Mouse (Mus musculus) embryo, embryonic 11 days (tissue): ENCODE measurements around the gene Tbc1d8.

Source experiments
- DNase-seq: peaks from one replicate; pipeline ENCODE4 v3.0.0-alpha.2; 2015

Gene Tbc1d8

DNA sequence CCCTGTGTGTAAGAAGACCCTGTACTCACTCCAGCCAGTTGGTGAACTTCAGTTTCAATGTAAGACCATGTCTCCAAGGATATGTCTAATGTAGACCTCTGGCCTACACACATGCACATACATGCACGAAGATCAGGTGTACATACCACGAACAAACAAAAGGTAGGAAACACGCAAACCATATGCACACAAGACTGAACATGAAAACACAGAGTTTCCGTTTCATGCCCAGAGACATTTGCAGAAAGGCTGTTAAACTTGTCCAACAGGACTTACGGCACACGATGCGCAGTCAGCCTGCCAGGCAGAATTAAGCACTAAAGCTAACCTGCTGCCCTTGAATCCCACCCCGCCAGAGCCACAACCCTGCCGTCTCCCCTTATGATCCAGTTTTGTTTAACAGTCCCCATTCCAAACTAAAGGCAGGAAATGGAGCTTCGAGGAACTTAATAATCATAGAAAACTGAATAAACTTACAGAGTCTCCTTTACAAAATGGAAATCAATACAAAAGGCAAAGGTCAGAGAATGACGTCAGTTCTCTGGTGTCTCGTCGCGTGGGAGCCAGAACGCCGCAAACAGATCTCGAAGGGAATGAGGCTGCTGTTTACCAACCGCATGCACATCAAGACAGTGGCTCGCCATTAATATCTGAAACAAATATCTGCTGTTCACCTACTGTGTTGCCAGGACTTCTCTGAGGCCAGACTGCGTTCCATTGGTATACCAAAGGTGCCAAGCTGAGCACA is 33.1 kb downstream of the Tbc1d8 start:
- DNase-seq: no peak

DNA sequence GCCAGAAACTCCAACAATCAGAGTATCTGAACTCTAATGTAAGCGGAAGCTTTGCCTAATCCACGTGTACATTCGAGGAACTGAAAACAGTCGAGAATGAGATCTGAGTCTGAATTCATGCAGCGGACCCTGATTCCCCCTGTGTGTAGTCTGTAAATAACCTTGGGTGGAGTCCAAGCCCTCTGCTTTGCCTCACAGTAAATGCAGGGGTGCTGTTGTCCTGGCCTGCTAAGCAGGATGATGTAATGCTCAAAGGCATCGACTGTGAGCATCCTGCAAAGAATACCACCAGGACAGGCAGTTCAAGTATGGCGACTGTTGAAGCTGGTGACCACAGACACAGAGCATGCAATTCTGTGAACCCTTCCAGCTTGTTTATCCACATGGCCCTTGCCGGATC is 34.8 kb downstream of the Tbc1d8 start:
- DNase-seq: no peak

DNA sequence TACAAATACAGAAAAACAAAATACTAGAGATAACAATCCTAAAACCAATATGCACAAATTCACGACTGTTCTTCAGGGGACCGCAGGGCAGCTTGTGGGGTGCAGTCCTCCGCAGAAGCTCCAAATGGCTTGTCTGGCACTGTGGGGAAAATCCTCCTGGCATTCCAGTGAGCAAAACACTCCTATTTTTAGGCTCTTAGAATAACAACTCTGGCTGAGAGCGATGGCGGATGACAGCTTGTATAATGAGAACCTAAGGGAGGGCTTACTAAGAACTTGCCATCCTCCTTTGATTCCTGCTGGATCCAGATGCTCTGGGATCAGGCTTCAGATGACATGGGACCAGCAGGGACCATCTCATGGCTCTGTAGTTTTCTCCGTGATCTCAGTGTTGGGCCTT is 36.9 kb downstream of the Tbc1d8 start:
- no peak for DNase-seq

DNA sequence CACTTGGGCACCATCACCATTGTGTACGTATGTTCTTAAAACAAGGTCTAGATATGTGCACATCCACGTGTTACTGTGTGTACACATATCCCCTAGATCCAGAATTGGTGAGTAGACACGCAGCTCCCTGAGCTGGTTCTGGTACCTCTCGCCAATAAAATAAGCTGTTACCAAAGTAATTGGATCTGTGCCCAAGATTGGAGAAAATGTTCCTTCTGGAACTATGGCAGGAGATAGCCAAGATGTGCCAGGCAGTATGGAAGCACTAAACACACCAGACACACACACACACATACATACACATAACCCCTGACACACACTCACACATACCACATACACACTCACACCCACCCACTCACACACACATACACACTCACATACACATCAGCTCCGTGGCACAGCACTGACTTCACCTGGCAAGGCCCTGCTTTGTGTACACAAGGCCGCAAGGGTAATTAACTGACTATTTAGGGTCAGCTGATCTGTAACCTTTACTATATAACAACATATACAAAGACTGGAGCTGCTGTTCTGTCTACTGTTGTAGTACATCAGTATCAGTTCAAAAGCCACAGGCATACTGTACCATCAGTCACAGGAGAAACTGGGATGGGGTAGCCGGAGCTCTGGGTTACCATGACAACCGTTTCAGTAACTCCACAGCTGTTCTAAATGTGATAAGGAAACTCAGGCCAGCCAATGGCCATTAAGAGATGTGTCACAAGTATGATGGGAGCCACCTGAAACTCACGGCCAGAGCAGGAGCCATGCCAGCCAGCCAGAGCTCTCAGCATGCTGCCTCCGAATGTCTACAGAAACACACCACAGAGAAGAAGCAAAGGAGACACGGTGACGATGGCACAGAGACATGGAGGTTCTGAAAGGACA is 38.6 kb downstream of the Tbc1d8 start:
- no peak for DNase-seq

DNA sequence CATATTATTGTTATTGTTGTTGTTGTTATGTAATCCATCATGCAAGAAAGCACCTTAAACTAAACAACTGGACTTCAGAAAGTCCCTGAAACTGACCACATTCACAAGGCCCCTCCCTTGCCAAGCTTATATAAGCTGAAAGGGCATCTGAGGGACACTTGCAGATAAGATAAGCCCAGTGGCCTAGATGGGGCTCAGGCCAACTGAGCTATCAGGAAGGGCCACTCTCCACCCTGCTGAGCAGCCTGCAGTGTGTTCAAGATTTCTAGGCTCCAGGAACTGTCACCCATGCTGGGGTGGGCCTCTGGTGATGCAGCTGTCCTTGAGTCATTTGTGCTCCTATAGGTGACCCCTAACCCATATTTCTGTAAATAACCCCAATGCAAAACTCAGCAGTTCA is 39.9 kb downstream of the Tbc1d8 start:
- DNase-seq: no peak

DNA sequence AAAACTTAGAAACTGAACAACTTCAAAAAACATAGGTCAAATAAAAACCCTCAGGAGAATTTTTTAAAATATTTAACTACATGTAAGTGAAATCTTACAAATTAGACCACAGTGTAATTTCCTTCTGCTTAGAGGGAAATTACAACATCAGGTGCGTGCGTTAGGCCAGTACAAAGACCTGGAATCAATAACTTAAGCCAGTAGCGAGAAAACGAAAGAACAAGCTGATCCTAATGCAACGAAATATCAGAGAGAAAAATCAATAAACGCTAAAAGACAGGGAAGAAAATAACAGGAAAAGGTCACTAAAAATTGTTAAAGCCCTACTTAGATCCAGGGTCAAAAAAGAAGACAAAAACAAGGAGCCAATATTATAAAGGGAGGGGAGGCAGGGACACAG is 44.3 kb downstream of the Tbc1d8 start:
- no peak for DNase-seq

DNA sequence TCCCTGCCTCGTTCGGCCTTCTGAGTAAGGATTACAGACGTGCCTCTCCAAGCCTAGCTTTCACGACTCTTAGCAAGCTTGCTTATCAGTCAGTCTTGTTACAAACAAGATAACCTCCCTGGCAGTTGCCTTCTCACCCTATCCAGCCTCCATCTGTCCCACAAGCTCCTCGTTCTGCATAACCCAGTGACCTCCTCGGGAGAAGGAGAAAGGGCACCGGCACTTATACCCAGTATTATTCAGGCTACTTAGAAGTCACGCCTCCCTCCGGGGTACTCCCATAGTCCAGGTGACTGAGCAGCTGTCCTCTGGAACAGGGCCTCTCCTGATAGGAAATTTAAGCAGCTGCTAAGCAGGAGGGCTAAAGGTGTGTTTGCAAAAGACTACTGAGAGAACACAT is 48.5 kb downstream of the Tbc1d8 start:
- no peak for DNase-seq

DNA sequence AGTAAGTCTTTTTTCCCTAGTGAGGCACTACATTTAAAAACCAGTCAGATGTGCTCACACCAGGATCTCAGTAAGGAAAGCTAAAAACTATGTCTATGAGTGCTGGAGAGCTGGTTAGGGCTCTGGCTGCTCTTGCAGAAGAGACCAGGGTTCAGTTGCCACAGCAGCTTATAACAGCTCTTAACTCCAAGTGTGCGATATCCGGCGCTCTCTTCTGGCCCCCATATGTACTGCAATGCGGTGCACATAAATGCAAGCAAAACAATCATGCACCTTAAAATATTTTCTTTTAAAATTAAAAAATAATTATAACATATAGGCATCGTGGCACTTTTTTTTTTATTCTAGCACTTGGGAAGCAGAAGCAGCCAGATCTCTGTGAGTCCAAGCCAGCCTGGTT is 49.5 kb downstream of the Tbc1d8 start:
- DNase-seq: no peak

DNA sequence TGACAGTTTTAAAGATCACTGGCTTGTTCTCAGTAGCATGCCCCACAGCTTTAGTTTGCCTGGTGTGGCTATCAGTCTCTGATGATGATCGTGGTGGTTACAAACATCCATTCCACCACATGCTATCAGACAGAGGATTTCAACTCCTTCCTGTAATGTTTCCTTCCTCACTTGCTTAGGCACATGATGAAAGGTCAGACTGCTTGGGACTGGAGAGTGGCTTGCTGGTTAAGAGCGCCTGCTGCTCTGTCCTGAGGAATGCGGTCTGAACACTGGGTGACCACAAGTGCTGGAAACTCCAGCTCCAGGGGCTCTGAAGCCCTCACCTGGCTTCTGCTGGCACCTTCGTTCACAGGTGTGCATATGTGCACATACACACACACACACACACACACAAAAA is 50.3 kb downstream of the Tbc1d8 start:
- no peak for DNase-seq

DNA sequence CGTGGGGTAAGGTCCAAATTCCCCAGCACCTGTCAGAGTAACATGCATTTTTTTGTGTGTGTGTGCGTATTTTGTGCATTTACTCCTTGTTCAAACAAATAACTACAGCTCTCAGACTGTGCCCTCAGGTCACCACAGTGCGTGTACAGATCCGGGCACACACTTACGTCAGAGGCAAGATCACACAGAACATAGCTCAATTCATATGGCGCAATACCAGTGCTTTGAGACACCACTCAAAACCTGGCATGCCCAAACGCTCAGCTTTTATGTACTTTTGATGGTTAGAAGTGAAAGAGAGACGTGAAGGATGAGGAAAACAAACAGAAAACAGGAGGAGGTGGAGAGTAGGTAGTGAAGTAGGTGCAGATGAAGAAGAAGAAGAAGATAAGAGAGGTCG is 53.1 kb downstream of the Tbc1d8 start:
- DNase-seq: no peak

DNA sequence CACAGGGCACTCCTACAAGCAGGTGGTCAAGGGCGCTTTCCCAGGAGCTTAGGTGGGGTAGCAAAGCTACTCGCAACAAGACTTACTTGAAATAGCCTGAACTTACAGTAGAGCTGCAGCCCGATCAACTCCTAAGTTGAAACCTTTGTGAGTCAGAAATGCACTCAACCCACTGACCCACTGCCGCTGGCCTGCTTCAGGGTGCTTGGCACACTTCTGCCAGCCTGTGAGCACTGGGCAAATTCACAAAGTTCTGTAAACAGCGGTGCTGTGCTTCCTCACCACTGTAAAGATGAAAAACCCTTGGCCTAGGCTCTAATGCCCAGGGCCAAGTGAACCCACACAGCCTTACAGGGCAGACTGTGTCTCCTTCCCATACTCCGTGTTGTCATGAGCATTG is 57.6 kb downstream of the Tbc1d8 start:
- no peak for DNase-seq

DNA sequence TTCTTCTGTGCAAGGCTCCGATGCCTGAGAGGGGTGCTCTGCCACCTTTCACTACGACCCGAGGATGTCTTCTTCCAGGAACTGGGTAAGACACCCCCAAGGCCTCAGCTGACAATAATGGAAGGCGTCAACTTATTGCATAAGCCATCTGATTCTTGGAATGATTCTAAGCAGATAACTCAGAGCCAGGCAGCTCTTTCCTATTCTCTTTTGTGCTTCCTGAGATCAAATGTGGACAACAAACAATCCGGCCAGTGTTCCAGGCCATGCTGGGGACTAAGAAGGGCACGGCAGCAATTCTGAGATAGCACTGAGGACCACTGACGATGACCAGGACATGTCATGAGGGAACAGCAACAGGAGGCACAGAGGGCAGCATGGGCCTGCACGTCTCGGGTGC is 59.7 kb downstream of the Tbc1d8 start:
- DNase-seq: no peak

DNA sequence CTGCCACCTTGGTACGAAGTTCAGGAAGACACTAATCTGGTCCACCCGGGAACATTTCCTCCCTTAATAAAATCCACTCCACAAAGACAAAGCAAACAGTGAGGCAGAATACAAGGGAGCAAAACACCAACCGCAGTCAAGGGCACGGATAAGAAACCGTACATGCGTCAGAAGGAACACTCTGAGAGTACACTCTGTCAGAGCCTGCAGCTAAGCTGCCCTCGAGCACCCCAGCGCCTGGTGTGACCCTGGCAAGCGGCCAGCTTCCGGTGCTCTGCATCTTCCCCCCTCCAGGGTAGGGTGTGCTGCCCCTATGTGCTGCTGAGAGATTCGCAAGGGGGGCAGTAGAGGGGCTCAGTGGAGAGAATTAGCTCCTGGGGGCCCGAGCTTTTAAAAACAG is 60.7 kb downstream of the Tbc1d8 start:
- peak; percentile 25 for DNase-seq

DNA sequence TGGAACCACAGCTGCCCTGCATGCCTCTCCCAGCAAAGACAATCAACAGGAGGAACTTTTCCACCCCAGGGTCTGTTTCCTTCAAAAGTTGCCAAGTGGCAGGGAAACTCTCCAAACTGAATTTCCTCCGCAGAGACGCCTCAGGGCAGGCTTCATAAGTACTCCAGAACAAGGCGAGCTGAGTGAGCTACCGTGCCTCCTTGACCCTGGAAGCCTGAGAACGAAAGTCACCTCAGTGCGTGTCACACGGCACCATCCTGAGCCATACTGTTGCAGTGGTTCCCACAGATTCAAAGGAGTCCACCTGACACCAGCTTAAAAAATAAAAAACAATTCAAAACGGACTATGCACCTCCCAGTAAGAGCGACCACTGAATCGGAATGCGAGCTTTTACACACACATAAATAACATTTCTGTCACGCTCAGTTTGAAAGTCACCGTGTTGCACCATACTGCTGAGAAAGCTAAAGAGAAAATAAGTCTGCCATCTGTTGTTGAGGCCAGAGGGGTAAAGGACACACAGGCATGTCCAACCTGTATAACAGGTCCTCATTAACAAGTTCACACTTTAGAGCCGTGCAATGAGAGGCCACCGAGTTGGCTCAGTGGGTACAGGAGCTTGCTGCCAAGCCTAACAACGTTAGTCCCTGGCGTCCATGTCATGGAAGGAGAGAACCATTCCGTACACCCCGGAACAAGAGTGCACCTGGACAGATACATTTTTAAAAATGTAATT is 68.3 kb downstream of the Tbc1d8 start:
- no peak for DNase-seq

DNA sequence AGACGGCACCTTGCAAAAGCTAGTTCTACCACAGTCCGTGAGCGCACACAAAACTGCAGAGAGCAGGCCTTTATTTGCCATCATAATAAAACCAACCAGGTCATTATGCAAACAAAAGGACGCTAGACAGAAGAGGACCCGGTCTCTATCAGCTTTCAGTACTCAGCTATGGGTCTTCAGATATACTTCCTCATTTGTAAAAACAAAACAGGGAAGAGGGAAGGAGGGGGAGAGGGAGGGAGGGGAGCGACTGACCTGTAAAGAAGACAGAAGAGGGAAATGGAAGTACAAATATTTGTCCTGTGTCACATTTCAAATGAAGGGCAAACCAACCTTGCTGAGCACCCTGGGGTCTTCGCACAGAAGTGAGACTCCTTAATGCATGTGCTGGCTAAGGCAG is 69.9 kb downstream of the Tbc1d8 start:
- DNase-seq: no peak

DNA sequence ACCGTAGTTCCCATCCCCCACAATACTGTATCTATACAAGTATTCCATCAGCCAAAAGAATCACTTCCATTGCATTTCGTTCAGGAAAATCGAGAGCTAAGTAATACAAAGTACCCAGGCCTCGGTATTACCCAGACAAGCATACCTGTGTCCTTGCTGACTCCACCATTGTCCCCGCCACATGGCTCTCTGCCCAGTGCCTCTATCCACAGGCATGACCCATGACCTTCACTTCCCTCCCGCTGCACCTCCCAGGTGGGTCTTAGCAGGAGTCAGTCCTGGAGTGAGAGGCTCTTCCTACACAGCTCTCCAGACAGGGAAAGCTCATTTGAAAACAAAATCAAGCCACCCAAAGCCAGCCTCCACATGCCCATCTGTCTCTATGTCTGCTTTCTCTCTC is 70.4 kb downstream of the Tbc1d8 start:
- DNase-seq: no peak

DNA sequence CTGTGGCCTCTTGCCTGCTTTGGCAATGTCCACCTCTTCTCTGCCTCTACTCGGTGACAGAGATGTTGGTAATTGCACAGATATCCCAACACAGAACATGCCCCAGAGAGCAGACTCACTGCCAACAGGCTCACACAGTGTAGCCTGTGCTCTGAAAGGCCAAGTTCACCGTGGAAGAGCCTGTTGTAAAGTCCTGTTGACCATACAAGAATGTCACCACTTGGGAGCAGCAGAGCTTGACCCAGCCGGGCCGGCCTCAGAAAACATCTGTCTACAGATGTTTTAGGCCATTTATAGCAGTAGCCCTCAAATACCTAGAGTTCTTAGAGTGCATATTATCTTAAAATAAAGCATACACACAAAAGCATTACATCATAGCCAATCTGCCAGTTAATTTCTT is 71.4 kb downstream of the Tbc1d8 start:
- no peak for DNase-seq

DNA sequence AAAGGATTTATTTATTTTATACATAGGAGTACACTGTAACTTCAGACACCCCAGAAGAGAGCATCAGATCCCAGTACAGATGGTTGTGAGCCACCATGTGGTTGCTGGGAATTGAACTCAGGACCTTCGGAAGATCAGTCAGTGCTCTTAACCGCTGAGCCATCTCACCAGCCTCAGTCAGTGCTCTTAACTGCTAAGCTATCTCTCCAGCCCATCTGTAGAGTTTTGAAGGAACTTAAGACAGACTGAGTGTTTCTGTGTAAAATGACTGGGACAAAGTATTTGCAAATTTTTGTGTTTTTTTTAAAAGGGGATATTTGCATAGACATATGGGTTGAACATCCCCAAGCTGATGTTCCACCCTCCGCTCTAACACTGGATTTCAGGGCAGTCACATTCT is 78.4 kb downstream of the Tbc1d8 start:
- DNase-seq: no peak

DNA sequence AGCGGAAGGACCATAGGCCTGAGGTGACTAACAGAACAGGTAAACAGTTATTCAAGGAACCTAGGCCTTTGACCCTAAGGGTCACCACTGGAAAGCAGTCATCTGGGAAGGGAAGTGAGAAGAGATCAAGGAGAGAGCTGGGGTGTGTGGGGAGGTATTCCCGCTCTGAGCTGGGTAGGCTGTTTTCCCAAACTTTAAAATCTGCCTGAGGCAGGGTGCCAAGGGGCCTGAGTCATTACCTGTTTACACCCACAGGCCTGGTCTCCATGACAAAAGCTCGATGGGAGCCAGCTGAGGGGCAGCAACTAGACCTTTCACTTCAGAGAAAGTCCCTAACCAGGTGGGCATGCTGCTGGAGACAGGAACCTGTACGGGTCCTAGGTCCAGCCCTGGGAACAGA is 79.3 kb downstream of the Tbc1d8 start:
- DNase-seq: no peak

DNA sequence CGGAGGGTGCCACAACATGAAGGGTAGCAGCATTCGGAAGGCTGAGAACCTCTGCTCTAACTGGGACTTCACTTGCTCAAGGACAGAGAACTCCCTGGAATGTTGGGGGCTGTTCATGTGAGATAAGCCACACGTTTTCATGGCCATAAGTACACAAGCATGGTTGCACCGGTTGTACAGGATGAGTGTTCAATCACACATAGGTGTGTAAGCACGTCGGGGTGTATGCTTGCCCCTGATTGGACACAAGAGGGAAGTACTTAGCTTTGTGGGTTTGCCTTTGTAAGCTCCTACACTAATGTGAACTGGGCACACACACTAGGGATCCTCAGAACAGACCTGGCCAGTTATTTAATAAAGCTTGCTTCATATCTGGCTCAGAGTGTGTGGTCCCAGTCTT is 80.3 kb downstream of the Tbc1d8 start:
- DNase-seq: no peak

DNA sequence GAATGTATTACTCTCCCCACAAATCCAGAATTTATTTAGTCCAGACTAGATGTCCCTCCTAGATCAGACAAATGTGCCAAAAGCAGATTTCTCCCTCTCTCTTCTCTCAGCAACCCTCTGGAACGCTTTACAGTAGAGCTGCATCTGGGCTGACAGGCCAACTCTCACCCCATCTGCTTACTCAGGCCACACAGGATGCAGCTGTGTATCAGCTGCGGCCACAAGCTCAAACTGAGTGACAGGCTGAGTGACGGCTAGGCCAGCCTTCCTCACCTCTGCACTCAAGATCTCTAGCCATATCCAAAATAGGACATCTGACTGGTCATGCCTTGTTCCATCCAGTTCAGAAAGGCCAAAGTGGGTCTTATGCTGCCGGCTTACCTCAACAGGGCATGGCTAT is 82.2 kb downstream of the Tbc1d8 start:
- DNase-seq: no peak

DNA sequence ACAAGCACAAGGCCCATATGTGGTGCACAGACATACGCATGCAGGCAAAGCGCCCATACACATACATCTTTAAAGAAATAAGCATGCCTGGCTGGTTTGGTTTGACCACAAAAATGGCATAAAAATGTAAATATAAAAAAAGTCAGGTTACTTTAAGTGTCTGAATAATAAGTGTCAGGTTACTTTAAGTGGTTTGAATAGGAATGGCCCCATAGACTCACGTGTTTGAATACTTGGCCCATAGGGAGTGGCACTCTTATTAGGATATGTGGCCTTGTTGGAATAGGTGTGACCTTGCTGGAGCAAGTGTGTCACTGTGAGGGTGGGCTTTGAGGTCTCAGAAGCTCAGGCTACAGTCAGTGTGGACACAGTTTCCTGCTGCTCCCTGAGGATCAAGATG is 83.9 kb downstream of the Tbc1d8 start:
- DNase-seq: no peak

DNA sequence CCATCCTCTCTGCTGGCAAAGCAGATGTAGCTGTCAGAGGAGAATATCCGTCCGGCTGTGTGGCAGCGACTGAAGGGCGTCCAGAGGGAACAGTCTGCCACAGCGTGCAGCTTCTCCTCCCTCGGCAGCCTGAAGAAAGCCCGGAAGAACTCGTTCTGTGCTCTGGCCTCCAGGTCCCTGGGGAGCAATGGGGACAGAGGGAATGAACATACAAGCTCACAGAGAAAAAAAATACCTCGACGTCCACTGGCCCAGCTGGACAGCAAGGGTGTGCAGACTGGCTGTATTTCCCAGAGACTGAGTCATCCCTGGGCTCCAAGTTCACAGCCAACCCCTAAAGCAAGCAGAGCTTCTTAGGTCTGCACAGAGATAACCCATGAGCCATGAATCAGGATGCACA is 84.5 kb downstream of the Tbc1d8 start:
- no peak for DNase-seq
